Comparison of ENCODE assay signal across 9 mouse cellular contexts in the genomic region with DNA sequence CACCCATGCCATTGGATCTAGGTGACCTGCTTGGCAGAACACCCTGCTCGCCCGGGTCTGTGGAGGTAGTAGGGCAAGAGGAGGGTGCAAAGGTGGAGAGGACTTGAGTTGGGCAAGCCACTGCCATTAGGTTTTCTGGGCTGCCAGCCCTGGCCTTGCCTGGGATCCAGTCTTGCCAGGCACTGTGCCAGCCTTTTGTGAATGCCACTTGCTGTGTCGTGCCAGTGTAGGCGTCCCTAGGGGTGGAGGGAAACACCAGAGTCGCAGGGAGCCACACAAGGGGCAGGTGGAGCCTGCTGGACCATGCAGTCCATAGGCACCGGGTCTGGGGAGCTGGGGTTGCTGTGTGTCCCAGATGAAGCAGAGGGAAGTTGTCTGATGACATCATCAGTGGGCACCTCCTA. TPM values are rescaled to one million over a fixed set of nuclear protein-coding genes. Genes with fewer than 3 reads are reported as not detected.
DNase-seq lines count a peak whose midpoint lies in the region; TF ChIP-seq lines count a peak whose summit lies in the region.
"Had no signal": no experiment of that assay in that cellular context is flagged by ENCODE, and none has a peak within 500 bp of the region (broad histone marks: within the 10 kb centered on the region; RNA-seq: fewer than 3 reads in every experiment).

No protein-coding gene starts in this region.

- DNase-seq in left cerebral cortex, adult 18-20 months (ENCODE audit: low spot score in 2 of 2) = peak; percentile 53 to 57
- DNase-seq in left cerebral cortex, adult 11 months (ENCODE audit: low spot score) = no peak
- DNase-seq in adrenal gland, postnatal 4 days (ENCODE audit: low spot score in 2 of 2) = peak; percentile 25 to 55
- peak; percentile 92 for DNase-seq in gastrocnemius, adult 2 months
- DNase-seq in layer of hippocampus, adult 18-20 months (ENCODE audit: low spot score in 2 of 2) = peak; percentile 35 to 73
- DNase-seq in right cerebral cortex, postnatal 25 days = peak; percentile 44
- no peak for DNase-seq in urinary bladder, adult 18-20 months (ENCODE audit: low spot score in 2 of 2)
- DNase-seq in c-Kit-positive CD71-positive TER-119-positive erythroid progenitor cells, embryonic 14.5 days (ENCODE audit: low spot score) = no peak

- peak overlapping the region; percentile 80 for H3K27ac ChIP-seq in gastrocnemius, adult 2 months

- intact Hi-C loops in gastrocnemius, adult 2 months (cut with DNase I) = no loop called here

- H3K4me3 ChIP-seq in gastrocnemius, adult 2 months = no peak overlapping the region
- H3K4me3 ChIP-seq: erythroblast, embryonic 14.5 days had no signal

- TF ChIP-seq CTCF in gastrocnemius, adult 2 months (IDR thresholded peaks at IDR 0.05) = no peak

RNA-seq across cellular contexts. Expression of a gene that starts 21.5 kb away (rescaled TPM):
- total RNA-seq in left cerebral cortex, adult 18-20 months (2021) = 1 to 10 TPM in 1 of 2 experiments, under 1 TPM in 1; 0.82 to 1.5 TPM
- under 1 TPM; 0.48 to 0.50 TPM for total RNA-seq in adrenal gland, postnatal 4 days (2021)
- under 1 TPM in 1 of 2 experiments, not detected in 1; 0.13 TPM for total RNA-seq in gastrocnemius, adult 2 months (2021)
- total RNA-seq in layer of hippocampus, adult 18-20 months (2021) = 1 to 10 TPM; 1.0 to 1.2 TPM

RNA-seq across cellular contexts. Expression of a gene that starts 34.6 kb away (rescaled TPM):
- 1 to 10 TPM; 3.8 to 5.5 TPM for total RNA-seq in left cerebral cortex, adult 18-20 months (2021)
- total RNA-seq in adrenal gland, postnatal 4 days (2021) = 10 to 100 TPM; 10.2 to 13.6 TPM
- 1 to 10 TPM; 3.8 to 5.6 TPM for total RNA-seq in gastrocnemius, adult 2 months (2021)
- total RNA-seq in layer of hippocampus, adult 18-20 months (2021) = 1 to 10 TPM; 3.2 to 4.5 TPM

RNA-seq across cellular contexts. Expression of a gene that starts 34.9 kb away (rescaled TPM):
- 10 to 100 TPM; 19.1 to 24.1 TPM for total RNA-seq in left cerebral cortex, adult 18-20 months (2021)
- total RNA-seq in adrenal gland, postnatal 4 days (2021) = 10 to 100 TPM; 65.8 to 72.4 TPM
- 10 to 100 TPM; 35.2 to 35.4 TPM for total RNA-seq in gastrocnemius, adult 2 months (2021)
- total RNA-seq in layer of hippocampus, adult 18-20 months (2021) = 10 to 100 TPM; 23.6 to 27.1 TPM

RNA-seq across cellular contexts. Expression of a gene that starts 50.9 kb away (rescaled TPM):
- 10 to 100 TPM; 26.1 to 26.4 TPM for total RNA-seq in left cerebral cortex, adult 18-20 months (2021)
- 100 to 1,000 TPM; 156 to 162 TPM for total RNA-seq in adrenal gland, postnatal 4 days (2021)
- 100 to 1,000 TPM in 1 of 2 experiments, 10 to 100 TPM in 1; 92.2 to 111 TPM for total RNA-seq in gastrocnemius, adult 2 months (2021)
- total RNA-seq in layer of hippocampus, adult 18-20 months (2021) = 10 to 100 TPM; 28.9 to 29.1 TPM

RNA-seq across cellular contexts. Expression of a gene that starts 55.6 kb away (rescaled TPM):
- 100 to 1,000 TPM; 179 TPM for total RNA-seq in left cerebral cortex, adult 18-20 months (2021)
- 10 to 100 TPM; 72.1 to 72.4 TPM for total RNA-seq in adrenal gland, postnatal 4 days (2021)
- total RNA-seq in gastrocnemius, adult 2 months (2021) = 10 to 100 TPM; 45.4 to 70.5 TPM
- total RNA-seq in layer of hippocampus, adult 18-20 months (2021) = 100 to 1,000 TPM; 192 to 206 TPM

Comparison
In these comparisons a context has a peak if more than half of its experiments do, and no peak if none do; other contexts are left out.
1. DNase-seq: peak in left cerebral cortex, adult 18-20 months (2 of 2), adrenal gland, postnatal 4 days (2 of 2), gastrocnemius, adult 2 months (single experiment), layer of hippocampus, adult 18-20 months (2 of 2) and right cerebral cortex, postnatal 25 days (single experiment); none in left cerebral cortex, adult 11 months (single experiment), urinary bladder, adult 18-20 months (0 of 2) and c-Kit-positive CD71-positive TER-119-positive erythroid progenitor cells, embryonic 14.5 days (single experiment).